Mouse (Mus musculus) thymus, postnatal 0 days (tissue): ENCODE data around the gene Cald1. TPM values are rescaled to one million over a fixed set of nuclear protein-coding genes. Genes with fewer than 3 reads are reported as not detected.

Experiments
- DNase-seq: peaks from one replicate; pipeline ENCODE4 v3.0.0-alpha.2; 2015; ENCODE audit warnings: low spot score
- polyA plus RNA-seq: library from polyadenylated mRNA; unstranded; fragments of >200 nt; fragmentation: Nextera tagmentation; extraction: Ambion mirVana; gene quantifications from 2 replicates; pipeline ENCODE4 v1.2.1, GENCODE M21; 2015

The Cald1 gene
- 28.7 and 34.0 TPM in 2 replicates for polyA plus RNA-seq

DNA sequence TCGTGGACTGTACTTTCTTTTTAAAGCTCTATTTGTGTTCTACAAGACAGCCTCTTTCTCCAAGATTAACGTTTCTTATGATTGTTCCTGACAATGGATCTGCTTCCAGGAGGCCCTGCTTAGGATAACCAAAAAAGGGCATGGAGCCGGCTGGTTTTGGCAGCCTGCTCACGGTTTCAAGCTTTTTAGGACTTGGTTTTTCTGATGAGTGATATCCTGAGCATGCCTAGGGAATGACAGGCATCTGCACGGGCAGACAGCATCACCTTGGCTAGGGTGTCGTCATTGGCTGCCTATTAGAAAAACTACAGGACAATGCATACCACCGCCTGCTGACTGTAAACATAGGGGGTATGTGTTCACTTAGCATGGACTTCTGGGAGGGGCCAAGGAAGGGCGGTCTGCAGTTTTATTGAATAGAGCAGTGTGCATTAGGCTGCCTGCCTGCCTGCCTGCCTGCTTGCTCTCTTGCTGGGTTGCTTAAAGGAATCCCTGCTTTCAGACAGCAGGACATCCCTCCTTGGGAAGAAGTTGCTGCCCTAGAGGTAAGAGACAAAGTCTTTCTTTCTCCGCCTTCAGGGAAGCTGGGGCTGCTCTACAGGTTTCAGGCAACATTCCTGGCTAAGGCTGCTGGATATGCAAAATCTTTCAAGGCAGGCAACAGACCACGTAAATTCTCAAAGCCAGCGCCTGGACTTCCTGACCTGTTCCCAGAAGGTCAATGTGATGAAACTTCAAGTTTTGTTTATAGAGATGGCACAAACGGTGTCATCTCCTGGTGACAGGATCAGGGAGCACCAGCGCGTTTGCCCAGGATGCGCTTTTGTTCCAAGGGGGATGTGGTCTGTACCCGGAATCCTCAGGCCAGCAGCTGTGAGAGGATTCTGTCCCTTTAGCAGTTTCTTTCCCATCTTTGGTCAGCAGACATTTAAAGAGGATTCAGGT is at the start of gene Cald1:
Cald1 (plus strand) TSS at position 380 of the 945 bp plus-strand sequence.
- no peak for DNase-seq

DNA sequence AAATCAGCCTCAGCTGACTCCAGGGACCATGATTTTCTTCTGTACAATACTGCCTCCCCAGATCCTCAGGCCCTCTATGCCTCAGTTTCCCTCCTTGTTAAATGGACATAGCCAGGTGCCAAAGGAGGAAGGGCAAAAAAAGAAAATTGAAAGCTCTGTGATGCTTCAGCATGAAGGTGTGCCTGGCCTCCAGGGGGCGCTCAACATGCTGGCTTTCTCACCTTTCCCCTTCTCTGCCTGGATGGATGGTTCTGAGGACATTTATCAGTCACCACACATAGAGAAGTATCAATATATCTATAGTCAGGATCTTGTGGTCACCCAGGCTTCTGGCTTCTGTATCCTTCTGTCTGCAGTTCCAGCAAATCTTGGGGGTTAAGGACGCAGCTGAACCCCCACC is 49.3 kb upstream of the Cald1 start:
- DNase-seq, result peak; percentile 35

GRCm38 (mm10) chr6:34552489-34553157 is 45.7 kb upstream of the Cald1 start:
- no peak for DNase-seq

DNA sequence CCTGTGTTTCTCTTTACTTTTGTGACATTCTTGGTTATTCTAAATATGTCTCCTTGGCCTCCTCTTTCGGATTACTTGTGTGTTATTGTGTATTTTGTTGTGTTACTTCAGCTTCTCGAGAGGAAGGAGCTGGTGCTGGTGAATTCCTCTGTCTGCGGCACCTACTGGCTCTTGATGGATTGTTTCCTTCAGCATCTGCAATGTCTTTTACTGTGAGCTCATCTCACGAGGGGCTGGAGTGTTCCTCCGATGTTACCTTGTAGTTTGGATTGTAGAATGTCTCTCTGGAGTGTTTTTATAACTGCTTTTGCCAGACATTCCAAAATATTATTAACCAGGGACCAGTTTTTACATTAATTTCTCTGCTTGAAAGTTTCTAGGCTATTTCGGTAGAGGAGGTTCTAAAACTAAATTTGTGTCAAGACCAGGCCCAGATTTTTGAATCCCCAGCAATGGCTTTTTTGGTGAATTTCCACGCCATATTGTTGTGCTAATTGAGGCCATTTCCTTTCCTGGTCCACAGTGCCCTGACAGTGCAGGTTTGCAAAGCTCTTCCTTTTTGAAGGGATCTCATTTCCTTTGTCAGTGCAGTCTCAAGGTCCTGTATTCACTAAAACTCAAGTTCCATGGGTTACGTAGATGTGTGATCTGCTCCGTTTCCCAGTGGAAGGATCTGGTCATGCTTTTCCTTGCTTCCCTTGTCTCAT is 43.9 kb upstream of the Cald1 start:
- DNase-seq, result no peak

DNA sequence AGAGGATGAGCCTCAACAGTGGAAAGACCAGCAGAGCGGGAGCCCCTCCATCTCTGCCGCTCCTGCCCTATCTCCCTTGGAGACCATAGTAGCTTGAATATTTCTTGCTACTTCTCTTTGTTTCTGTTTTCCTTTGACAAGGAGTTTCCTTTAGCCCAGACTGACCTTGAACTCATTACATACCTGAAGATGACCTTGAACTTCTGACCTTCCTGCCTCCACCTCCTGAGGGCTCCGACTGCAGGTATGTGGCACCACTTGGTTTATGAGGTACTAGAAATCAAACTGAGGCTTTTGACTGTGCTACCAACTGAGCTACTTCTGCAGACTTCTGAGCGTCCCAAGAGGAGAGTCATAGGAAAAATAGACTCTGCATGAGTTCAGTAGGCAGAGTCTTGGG is 38.8 kb upstream of the Cald1 start:
- no peak for DNase-seq

DNA sequence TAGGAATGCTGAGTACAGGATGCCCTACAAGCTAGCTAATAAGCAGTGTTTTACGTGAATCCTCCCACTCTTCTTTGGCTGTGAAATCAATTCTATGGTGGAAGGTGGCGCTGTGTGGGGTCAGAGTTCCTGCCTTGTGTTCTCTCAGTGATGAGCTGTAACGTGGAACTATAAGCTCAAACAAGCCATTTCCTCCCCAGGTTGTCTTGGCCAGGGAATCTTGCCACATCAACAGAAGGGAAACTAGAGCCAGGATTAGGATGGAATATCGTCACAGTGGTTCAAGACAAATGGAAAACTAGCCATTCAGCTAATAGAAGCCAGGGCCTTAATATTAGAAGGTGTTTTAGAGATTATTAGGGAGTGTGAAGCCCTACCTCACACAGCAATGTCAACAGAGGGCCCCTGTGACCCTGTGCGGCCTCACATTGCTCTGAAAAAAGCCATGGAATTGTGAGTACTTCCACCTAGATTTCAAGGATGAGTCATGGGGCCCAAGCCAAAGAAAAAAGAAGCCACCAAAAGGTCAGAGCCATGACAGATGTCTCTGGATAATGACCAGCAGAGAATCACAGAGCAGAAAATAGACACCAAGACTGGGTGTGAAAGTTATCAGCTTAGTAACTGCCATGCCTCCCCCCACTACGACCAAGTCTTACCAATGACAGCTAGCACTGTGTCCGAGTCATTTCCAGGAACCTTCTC is 33.0 kb upstream of the Cald1 start:
- no peak for DNase-seq

GRCm38 (mm10) chr6:34567298-34567697 is 31.0 kb upstream of the Cald1 start:
- DNase-seq, result no peak

DNA sequence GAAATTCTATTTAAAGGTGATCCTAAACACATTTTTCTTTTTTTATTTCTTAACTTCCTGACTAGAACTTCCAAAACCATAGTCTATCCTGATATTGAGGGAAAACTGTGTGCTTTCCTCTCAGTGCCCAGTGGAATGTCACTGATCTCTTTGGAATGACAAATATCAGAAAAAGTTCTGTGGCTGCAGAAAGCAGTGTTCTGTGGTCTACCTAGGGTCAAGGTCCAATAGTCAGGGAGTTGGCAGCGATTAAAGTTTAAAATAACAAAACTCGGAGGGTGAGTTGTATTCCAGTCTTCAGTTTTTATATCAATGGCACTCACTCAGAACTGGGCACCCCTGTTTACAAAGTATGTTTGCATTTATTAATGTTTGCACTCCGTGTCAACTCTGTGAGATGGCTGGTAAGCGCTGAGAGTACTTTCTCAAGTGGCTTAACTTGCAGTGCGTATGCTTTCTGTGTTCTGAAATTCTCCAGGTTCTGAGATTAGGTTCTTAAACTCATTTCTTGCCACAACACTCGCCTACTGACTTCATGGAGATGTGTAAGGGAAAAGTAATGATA is 18.7 kb upstream of the Cald1 start:
- no peak for DNase-seq

DNA sequence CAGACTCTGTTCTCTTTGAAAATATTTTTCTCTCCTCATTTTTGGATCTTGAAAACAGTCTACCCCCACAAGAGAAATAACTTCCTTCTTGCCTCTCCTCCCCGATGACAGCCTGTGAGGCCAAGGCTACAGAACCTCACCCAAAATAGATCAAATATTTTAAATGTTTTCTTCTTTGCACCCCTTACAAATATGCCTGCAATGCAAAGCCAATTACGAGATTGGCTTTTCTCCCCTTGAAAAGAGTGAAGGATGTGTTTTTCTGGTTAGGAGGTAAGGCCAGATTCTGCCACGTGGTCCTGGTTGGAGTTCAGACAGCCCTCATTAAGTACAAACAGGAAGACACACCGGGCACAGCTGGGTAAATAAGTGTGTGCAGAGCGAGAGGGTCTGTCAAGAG is 14.9 kb upstream of the Cald1 start:
- DNase-seq, result no peak

GRCm38 (mm10) chr6:34588066-34588465 is 10.2 kb upstream of the Cald1 start:
- no peak for DNase-seq

- DNase-seq, result no peak
Observed at GRCm38 (mm10) chr6:34590716-34591115, 7.6 kb upstream of the Cald1 start.

GRCm38 (mm10) chr6:34593353-34593752 is 4.9 kb upstream of the Cald1 start:
- no peak for DNase-seq

- no peak for DNase-seq
Observed at GRCm38 (mm10) chr6:34597316-34597715, 984 bp upstream of the Cald1 start.

DNA sequence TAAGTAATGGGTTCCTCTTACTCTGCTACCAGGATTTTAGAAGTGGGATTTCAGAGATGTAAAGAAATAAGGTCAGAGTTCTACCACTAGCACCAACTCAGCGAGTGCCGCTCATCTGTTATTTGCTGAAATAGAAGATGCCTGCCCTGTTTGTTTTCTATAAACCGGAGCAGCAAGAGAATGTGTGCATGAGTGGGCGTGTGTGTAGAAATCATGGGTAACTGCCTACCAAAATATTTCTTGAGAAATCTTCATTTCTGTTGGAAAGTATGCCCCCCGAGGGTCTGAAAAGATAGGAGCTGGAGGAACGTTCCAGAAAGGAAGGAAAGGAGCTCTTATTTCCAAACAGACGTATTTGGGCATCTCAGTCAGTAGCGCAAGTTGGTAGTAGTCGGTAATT is 871 bp downstream of the Cald1 start:
- no peak for DNase-seq

DNA sequence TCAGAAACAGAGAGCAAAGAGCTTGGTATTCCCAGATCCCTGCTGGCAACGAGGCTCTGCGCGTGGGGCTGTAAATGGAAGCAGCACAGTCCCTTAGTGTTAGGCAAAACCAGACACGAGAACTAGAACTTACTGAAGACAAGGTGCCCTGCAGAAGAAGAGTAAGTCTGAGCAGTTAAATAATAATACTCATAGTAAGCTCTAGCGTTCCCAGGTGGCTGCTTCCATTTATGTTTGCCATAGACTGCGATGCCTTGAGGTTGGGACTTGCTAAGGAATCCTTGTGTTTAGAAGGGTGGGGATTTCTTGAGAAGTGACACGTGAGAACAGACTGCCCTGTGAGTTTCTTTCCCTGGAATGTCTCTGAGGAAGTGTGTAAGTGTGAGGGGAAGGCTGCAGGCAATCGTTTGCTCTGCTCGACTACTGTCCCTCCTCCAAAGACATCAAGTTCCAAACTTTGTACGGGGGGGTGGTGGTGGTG is 1.4 kb downstream of the Cald1 start:
- DNase-seq, result no peak

GRCm38 (mm10) chr6:34600850-34601249 is 2.5 kb downstream of the Cald1 start:
- DNase-seq, result no peak

DNA sequence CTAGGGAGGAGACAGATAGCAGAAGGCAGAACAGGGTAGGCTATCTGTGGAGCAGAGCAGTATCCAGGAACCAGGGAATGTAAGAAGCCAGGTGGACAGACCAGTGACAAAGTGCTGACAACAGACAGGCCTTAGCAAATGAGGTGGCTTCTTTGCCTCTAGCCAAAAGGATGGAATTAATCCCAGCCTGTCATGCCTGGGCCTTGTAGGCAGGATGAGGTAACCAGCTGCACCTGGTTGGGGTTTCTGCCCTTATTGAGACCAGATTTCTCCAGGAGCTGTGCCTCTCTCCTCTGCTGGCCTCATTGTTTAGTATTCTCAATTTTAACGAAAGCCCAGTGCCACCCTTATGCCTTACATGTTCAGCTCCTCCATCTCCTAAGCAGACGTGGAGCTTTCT is 3.8 kb downstream of the Cald1 start:
- DNase-seq, result no peak

GRCm38 (mm10) chr6:34606407-34606806 is 8.1 kb downstream of the Cald1 start:
- no peak for DNase-seq

GRCm38 (mm10) chr6:34608603-34609002 is 10.3 kb downstream of the Cald1 start:
- DNase-seq, result no peak

DNA sequence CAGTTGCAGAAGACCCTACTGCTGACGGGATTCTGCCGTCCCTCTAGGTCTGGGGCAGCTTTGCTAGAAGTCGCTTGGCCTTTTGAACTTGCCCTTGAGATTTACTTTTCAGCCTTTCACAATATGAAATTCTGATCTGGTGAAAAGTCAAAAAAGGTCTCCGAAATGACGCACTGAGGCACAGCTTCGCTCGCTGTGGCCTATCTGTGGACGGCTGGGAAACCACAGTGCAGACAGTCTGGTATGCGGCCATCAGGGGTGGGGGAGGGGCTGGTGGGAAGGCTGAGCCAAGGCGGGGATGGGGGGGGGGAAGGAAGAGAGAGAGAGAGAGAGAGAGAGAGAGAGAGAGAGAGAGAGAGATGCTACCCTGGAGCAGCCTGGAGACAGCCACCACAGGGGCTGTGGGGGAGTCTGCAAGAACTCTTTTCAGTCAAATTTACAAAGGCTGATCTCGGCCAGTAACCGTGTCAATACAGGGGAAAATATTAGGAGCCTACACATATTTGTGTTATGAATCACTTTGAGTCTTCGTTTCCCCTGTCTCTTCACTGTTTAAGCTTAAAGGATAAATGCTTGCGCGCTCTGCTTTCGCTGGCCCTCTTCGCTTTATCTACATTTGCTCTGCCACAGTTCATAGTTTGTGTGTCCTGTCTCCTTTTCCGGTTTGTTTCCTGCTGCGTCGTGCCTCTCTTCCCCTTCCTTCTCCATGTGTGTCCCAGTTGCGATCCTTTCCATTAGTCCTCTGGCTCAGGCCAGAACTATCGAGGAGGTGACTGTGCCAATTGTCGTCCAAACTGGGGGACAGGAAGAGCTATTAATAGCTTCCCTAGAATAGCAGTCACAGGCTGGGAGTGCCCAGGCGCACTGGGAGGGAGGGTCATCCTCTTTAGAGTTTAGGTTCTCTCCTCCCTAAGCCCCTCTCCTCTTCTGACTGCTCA is 11.9 kb downstream of the Cald1 start:
- DNase-seq, result peak; percentile 17
